Mouse (Mus musculus): ENCODE measurements around the gene Emid1. TPM values are rescaled to one million over a fixed set of nuclear protein-coding genes. Genes with fewer than 3 reads are reported as not detected.

Gene Emid1
- total and polyA plus RNA-seq, 3 experiments, result not detected

- Histone ChIP-seq H3K9me3 (replicated peaks; ENCODE audit: low read length) (no peaks in the 10 kb centered on the region), H3K4me2 (ENCODE audit: insufficient read depth, low read depth, poor library complexity, severe bottlenecking) (peak within 1 kb of the TSS; percentile 97), H3K36me3 (replicated peaks in 1 of 2; ENCODE audit: control insufficient read depth in 1 of 2, insufficient read depth in 1 of 2, low read length in 1 of 2) (peaks cover 13 to 41% of the 10 kb centered on the region in 2 experiments), H3K79me2 (replicated peaks; ENCODE audit: control insufficient read depth, extremely low read depth, insufficient read depth, poor library complexity, severe bottlenecking) (peaks cover 49% of the 10 kb centered on the region), H3K9ac (ENCODE audit: insufficient read depth, low read depth) (peak within 1 kb of the TSS; percentile 98), H3K27ac (ENCODE audit: insufficient read depth, low read depth) (peak within 1 kb of the TSS; percentile 75), H3K27me3 (replicated peaks) (no peaks in the 10 kb centered on the region), H3K4me3 (replicated peaks in 1 of 3; ENCODE audit: low read depth in 2 of 3, low read length in 2 of 3, poor library complexity in 1 of 3) (peak within 1 kb of the TSS; percentile 74 to 94 (median 85)), H3K4me1 (ENCODE audit: control insufficient read depth in 1 of 2, insufficient read depth in 2 of 2) (peaks cover 7 to 41% of the 10 kb centered on the region in 2 experiments; a peak in 3 of 4 replicates)
- TF ChIP-seq SMC3 (IDR thresholded peaks at IDR 0.05; ENCODE audit: low read depth, low read length), result no peak
- no peak for TF ChIP-seq CTCF (conservative IDR thresholded peaks at IDR 0.05 in 1 of 2, IDR thresholded peaks at IDR 0.05 in 1 of 2; ENCODE audit: low read depth in 2 of 2, low read length in 2 of 2)
- TF ChIP-seq ZMIZ1 (IDR thresholded peaks at IDR 0.05; ENCODE audit: low read depth, low read length), result no peak; the same call in none of the 2 replicates
- TF ChIP-seq SIN3A (IDR thresholded peaks at IDR 0.05; ENCODE audit: low read length), result peak; percentile 93
- no peak; the same call in 1 of the 2 replicates for TF ChIP-seq POLR2AphosphoS2 (IDR thresholded peaks at IDR 0.05; ENCODE audit: low read depth, low read length)
- TF ChIP-seq CHD1 (IDR thresholded peaks at IDR 0.05; ENCODE audit: low read depth, low read length), result peak; percentile 98
- TF ChIP-seq CHD2 (IDR thresholded peaks at IDR 0.05; ENCODE audit: low read length), result peak; percentile 97
- peak; percentile 66 for TF ChIP-seq ETS1 (conservative IDR thresholded peaks at IDR 0.05; ENCODE audit: low read depth, low read length)
- peak; percentile 55 for TF ChIP-seq MAX (IDR thresholded peaks at IDR 0.05; ENCODE audit: low read length)
- no peak for TF ChIP-seq ZKSCAN1 (IDR thresholded peaks at IDR 0.05; ENCODE audit: borderline replicate concordance, low read depth, low read length)
- peak; percentile 62; the same call in 1 of the 2 replicates for TF ChIP-seq UBTF (IDR thresholded peaks at IDR 0.05; ENCODE audit: low read depth, low read length)
- TF ChIP-seq MYC (IDR thresholded peaks at IDR 0.05; ENCODE audit: low read depth, low read length), result peak; percentile 43
- peak; percentile 47 for TF ChIP-seq ELF1 (IDR thresholded peaks at IDR 0.05; ENCODE audit: low read depth, low read length)
- no peak for TF ChIP-seq JUND (conservative IDR thresholded peaks at IDR 0.05; ENCODE audit: low read depth, low read length)
- TF ChIP-seq KAT2A (IDR thresholded peaks at IDR 0.05; ENCODE audit: insufficient replicate concordance, low read length), result 0 out of 2 replicates have a peak, but pooled peaks have one; percentile 59
- TF ChIP-seq USF1 (IDR thresholded peaks at IDR 0.05; ENCODE audit: low read depth, low read length), result peak; percentile 47
- peak; percentile 93 for TF ChIP-seq NRF1 (IDR thresholded peaks at IDR 0.05; ENCODE audit: low read depth, low read length)
- no peak for TF ChIP-seq USF2 (conservative IDR thresholded peaks at IDR 0.05; ENCODE audit: low read depth, low read length)
- 0 out of 2 replicates have a peak, but pooled peaks have one; percentile 62 for TF ChIP-seq RCOR1 (conservative IDR thresholded peaks at IDR 0.05; ENCODE audit: low read depth, low read length)
- peak; percentile 79 for TF ChIP-seq TCF12 (IDR thresholded peaks at IDR 0.05; ENCODE audit: low read depth, low read length)
- TF ChIP-seq MEF2A (IDR thresholded peaks at IDR 0.05; ENCODE audit: borderline replicate concordance, low read depth, low read length), result peak; percentile 81
- no peak for TF ChIP-seq JUN (IDR thresholded peaks at IDR 0.05; ENCODE audit: insufficient read depth, low read depth, low read length)
- TF ChIP-seq RAD21 (IDR thresholded peaks at IDR 0.05; ENCODE audit: low read depth, low read length), result no peak
- 0 out of 2 replicates have a peak, but pooled peaks have one; percentile 25 for TF ChIP-seq TBP (conservative IDR thresholded peaks at IDR 0.05; ENCODE audit: low read depth, low read length)
- TF ChIP-seq EP300 (IDR thresholded peaks at IDR 0.05; ENCODE audit: low read length), result peak; percentile 54; the same call in 1 of the 2 replicates
- TF ChIP-seq E2F4 (IDR thresholded peaks at IDR 0.05; ENCODE audit: insufficient replicate concordance, low read depth, low read length), result peak; percentile 85; the same call in 1 of the 2 replicates
- peak; percentile 72 for TF ChIP-seq HCFC1 (IDR thresholded peaks at IDR 0.05; ENCODE audit: low read depth, low read length)
- peak; percentile 93 for TF ChIP-seq POLR2A (IDR thresholded peaks at IDR 0.05; ENCODE audit: low read depth, low read length)
- no peak for TF ChIP-seq MAZ (IDR thresholded peaks at IDR 0.05; ENCODE audit: low read depth, low read length)
- peak; percentile 65 for TF ChIP-seq IRF4 (IDR thresholded peaks at IDR 0.05; ENCODE audit: low read depth, low read length)
- TF ChIP-seq NELFE (IDR thresholded peaks at IDR 0.05; ENCODE audit: low read depth, low read length), result peak; percentile 63; the same call in 1 of the 2 replicates
- TF ChIP-seq BHLHE40 (IDR thresholded peaks at IDR 0.05; ENCODE audit: low read depth, low read length), result peak; percentile 89
- no peak for TF ChIP-seq PAX5 (IDR thresholded peaks at IDR 0.05; ENCODE audit: low read length)
- TF ChIP-seq ZNF384 (IDR thresholded peaks at IDR 0.05; ENCODE audit: low read depth, low read length), result peak; percentile 86
- no peak for TF ChIP-seq GABPA (IDR thresholded peaks at IDR 0.05; ENCODE audit: insufficient replicate concordance, low read depth, low read length)
- TF ChIP-seq MXI1 (IDR thresholded peaks at IDR 0.05; ENCODE audit: low read depth, low read length), result peak; percentile 75
- TF ChIP-seq MAFK (IDR thresholded peaks at IDR 0.05; ENCODE audit: insufficient replicate concordance, low read length), result peak; percentile 87
- TF ChIP-seq ZC3H11A (IDR thresholded peaks at IDR 0.05; ENCODE audit: low read depth, low read length), result no peak
- dilution Hi-C loops (cut with MboI; ENCODE audit: extremely low pct_ligation_motif_present, extremely low pct_unique_long_range_greater_than_20kb, low sequenced_read_pairs), result no loop called here
- DNase-seq (ENCODE audit: extremely low read depth), result peak; percentile 96
- in situ Hi-C loops (cut with MboI; ENCODE audit: low pct_ligation_motif_present, low pct_unique_long_range_greater_than_20kb, low sequenced_read_pairs), result loop anchor here (5.0 kb wide), 1 partner anchor 37 kb away; no protein-coding TSS in a partner anchor
Measured at GRCm38 (mm10) chr11:5098736-5099542, 53.1 kb downstream of the Emid1 start, which contains the start of the genes Rhbdd3 and Ewsr1. Gene Rhbdd3 (plus strand): TSS chr11:5098926. Gene Ewsr1 (minus strand): TSS chr11:5099266.
